Mouse (Mus musculus) heart, adult 2 months (tissue): ENCODE measurements at regions not wholly inside any gene's neighbourhood (a gene's known extent, or its start where the extent isn't known, plus 50 kb on each side); places are given as distances from the start of the nearest gene placed in this dataset.

Source experiments
- CTCF ChIP-seq: fragments of 200-600 bp; IDR thresholded peaks from 2 replicates; pipeline ENCODE4 v1.8.1; 2022; ENCODE audit warnings: antibody characterized with exemption, mild to moderate bottlenecking, moderate library complexity
- EP300 ChIP-seq: fragments of 200-500 bp; IDR thresholded peaks from 2 replicates; pipeline ENCODE4 v1.6.1; 2011; ENCODE audit warnings: low read depth, low read length, control low read depth; ENCODE audit not compliant: insufficient read depth
- POLR2A ChIP-seq: fragments of 200-500 bp; IDR thresholded peaks from 2 replicates; pipeline ENCODE4 v1.6.1; 2011; ENCODE audit warnings: mild to moderate bottlenecking, low read depth, low read length, control low read depth; ENCODE audit not compliant: insufficient read depth

DNA sequence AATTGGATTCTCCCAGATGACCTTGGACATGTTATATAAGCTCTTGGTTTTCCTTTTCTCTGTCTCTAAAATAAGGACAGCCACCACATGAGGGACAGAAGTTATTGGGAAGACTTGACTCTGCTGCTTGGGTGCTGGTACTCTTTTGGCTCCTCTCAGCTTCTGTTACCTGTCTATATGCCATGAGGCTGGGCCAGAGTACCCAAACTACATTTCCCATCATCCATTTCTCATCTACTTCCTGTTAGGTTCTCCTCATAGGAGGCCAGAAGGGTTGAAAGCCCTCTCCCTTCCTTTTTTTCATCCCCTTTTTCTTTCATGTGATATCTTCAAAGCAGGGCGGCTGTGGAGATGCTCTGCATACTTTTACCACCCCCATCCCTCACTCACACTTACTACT lies 172.6 kb downstream of the 9530068E07Rik start:
- no peak for TF ChIP-seq EP300
- TF ChIP-seq POLR2A, result no peak
- no peak for TF ChIP-seq CTCF
